Mouse (Mus musculus) lung, embryonic 16.5 days (tissue): ENCODE measurements at regions not wholly inside any gene's neighbourhood (a gene's known extent, or its start where the extent isn't known, plus 50 kb on each side); places are given as distances from the start of the nearest gene placed in this dataset.

Source experiments
- ATAC-seq: fragments of 200-750 bp; cut with Nextera tagmentation; 2 replicates; pipeline ENCODE4 v1.8.0; 2017; ENCODE audit warnings: low read depth, mild to moderate bottlenecking, moderate library complexity
- H3K27ac ChIP-seq: fragments of 300-500 bp; sonication (generic); 2 replicates; pipeline ENCODE4 v1.5.1; 2014; ENCODE audit warnings: mild to moderate bottlenecking, control low read depth, low read length
- H3K27me3 ChIP-seq: fragments of 300-500 bp; sonication (generic); 2 replicates; pipeline ENCODE4 v1.6.1; 2014; ENCODE audit warnings: low read depth, low read length, mixed read lengths; ENCODE audit not compliant: control insufficient read depth, insufficient read depth
- H3K36me3 ChIP-seq: fragments of 300-500 bp; sonication (generic); 2 replicates; pipeline ENCODE4 v1.6.1; 2014; ENCODE audit warnings: low read length; ENCODE audit not compliant: control insufficient read depth, insufficient read depth
- H3K4me1 ChIP-seq: fragments of 300-500 bp; sonication (generic); replicated peaks from 2 replicates; pipeline ENCODE4 v1.6.1; 2014; ENCODE audit warnings: low read length, mixed read lengths; ENCODE audit not compliant: control insufficient read depth, insufficient read depth
- H3K4me2 ChIP-seq: fragments of 300-500 bp; sonication (generic); 2 replicates; pipeline ENCODE4 v1.6.1; 2014; ENCODE audit warnings: low read depth, low read length, control low read depth
- H3K4me3 ChIP-seq: fragments of 300-500 bp; sonication (generic); 2 replicates; pipeline ENCODE4 v1.5.1; 2014; ENCODE audit warnings: mild to moderate bottlenecking, low read length, control low read depth
- H3K9ac ChIP-seq: fragments of 300-500 bp; sonication (generic); 2 replicates; pipeline ENCODE4 v1.6.1; 2014; ENCODE audit warnings: low read length, control low read depth
- H3K9me3 ChIP-seq: fragments of 300-500 bp; sonication (generic); 2 replicates; pipeline ENCODE4 v1.6.1; 2016; ENCODE audit warnings: low read length; ENCODE audit not compliant: control insufficient read depth
- WGBS: fragments of 180-500 bp; shearing (Covaris S2); extraction: QIAGEN DNeasy Blood & Tissue Kit; methylation state at CpG from one replicate; pipeline ENCODE4 v1.1.7; 2014; 5-methylcytosine and 5-hydroxymethylcytosine counted together

- Histone ChIP-seq H3K4me1 (no peaks in the 10 kb centered on the region), H3K9me3 (no peaks in the 10 kb centered on the region), H3K27me3 (no peaks in the 10 kb centered on the region), H3K36me3 (no peaks in the 10 kb centered on the region), H3K27ac (no peak overlapping the region), H3K9ac (no peak overlapping the region), H3K4me2 (no peak overlapping the region), H3K4me3 (no peak overlapping the region)
- no peak for ATAC-seq
- WGBS = 67% methylated on average over 4 of the region's 4 CpGs
Measured at GRCm38 (mm10) chr3:128067861-128068260, 171.7 kb upstream of the Fam241a start.

- Histone ChIP-seq H3K27ac (no peak overlapping the region), H3K36me3 (no peaks in the 10 kb centered on the region), H3K4me1 (no peaks in the 10 kb centered on the region), H3K9ac (no peak overlapping the region), H3K4me3 (no peak overlapping the region), H3K4me2 (no peak overlapping the region), H3K27me3 (no peaks in the 10 kb centered on the region), H3K9me3 (no peaks in the 10 kb centered on the region)
- WGBS = 44% methylated on average over 9 of the region's 9 CpGs
- ATAC-seq = peak; percentile 15; the same call in 1 of the 2 replicates
Measured at GRCm38 (mm10) chr3:128054031-128054430, 157.9 kb upstream of the Fam241a start.

GRCm38 (mm10) chr3:128043709-128044108 lies 147.6 kb upstream of the Fam241a start:
- ATAC-seq = no peak
- WGBS = 41% methylated on average over 3 of the region's 3 CpGs
- Histone ChIP-seq H3K4me3 (no peak overlapping the region), H3K27me3 (no peaks in the 10 kb centered on the region), H3K9ac (no peak overlapping the region), H3K9me3 (no peaks in the 10 kb centered on the region), H3K4me1 (0 out of 2 replicates have a peak, but pooled peaks cover 3% of the 10 kb centered on the region), H3K27ac (no peak overlapping the region), H3K4me2 (no peak overlapping the region), H3K36me3 (no peaks in the 10 kb centered on the region)

GRCm38 (mm10) chr3:128040407-128041115 lies 144.4 kb upstream of the Fam241a start:
- no peak overlapping the region for H3K4me2 ChIP-seq
- no peak for ATAC-seq

GRCm38 (mm10) chr3:128039185-128039584 lies 143.1 kb upstream of the Fam241a start:
- peak; percentile 75 for ATAC-seq
- 44% methylated on average over 5 of the region's 5 CpGs for WGBS
- H3K4me1 ChIP-seq = 0 out of 2 replicates have a peak, but pooled peaks cover 3% of the 10 kb centered on the region
- no peak overlapping the region for H3K9ac ChIP-seq
- H3K27me3 ChIP-seq = no peaks in the 10 kb centered on the region
- H3K36me3 ChIP-seq = no peaks in the 10 kb centered on the region
- 0 out of 2 replicates have a peak overlapping the region, but pooled peaks have one; percentile 6 for H3K4me2 ChIP-seq
- no peak overlapping the region for H3K4me3 ChIP-seq
- no peaks in the 10 kb centered on the region for H3K9me3 ChIP-seq
- no peak overlapping the region for H3K27ac ChIP-seq

More at GRCm38 (mm10) chr3:128040407-128041115, 144.4 kb upstream of the Fam241a start:
- Histone ChIP-seq H3K4me1 (0 out of 2 replicates have a peak, but pooled peaks cover 3% of the 10 kb centered on the region), H3K36me3 (no peaks in the 10 kb centered on the region), H3K9ac (no peak overlapping the region), H3K27me3 (no peaks in the 10 kb centered on the region), H3K27ac (no peak overlapping the region), H3K9me3 (no peaks in the 10 kb centered on the region), H3K4me3 (no peak overlapping the region)
- WGBS = 47% methylated on average over 12 of the region's 12 CpGs

GRCm38 (mm10) chr3:128036538-128036937 lies 140.4 kb upstream of the Fam241a start:
- no peaks in the 10 kb centered on the region for H3K36me3 ChIP-seq
- no peak overlapping the region for H3K4me2 ChIP-seq
- H3K9me3 ChIP-seq = no peaks in the 10 kb centered on the region
- H3K27me3 ChIP-seq = no peaks in the 10 kb centered on the region
- no peak overlapping the region for H3K27ac ChIP-seq
- H3K4me3 ChIP-seq = no peak overlapping the region
- no peak for ATAC-seq
- 0 out of 2 replicates have a peak, but pooled peaks cover 3% of the 10 kb centered on the region for H3K4me1 ChIP-seq
- no peak overlapping the region for H3K9ac ChIP-seq
- WGBS = 52% methylated on average over 10 of the region's 10 CpGs

GRCm38 (mm10) chr3:128030352-128030751 lies 134.2 kb upstream of the Fam241a start:
- no peaks in the 10 kb centered on the region for H3K27me3 ChIP-seq
- no peak for ATAC-seq
- no peak overlapping the region for H3K9ac ChIP-seq

GRCm38 (mm10) chr3:128029565-128029915 lies 133.4 kb upstream of the Fam241a start:
- H3K9ac ChIP-seq = no peak overlapping the region
- no peaks in the 10 kb centered on the region for H3K9me3 ChIP-seq
- H3K27ac ChIP-seq = no peak overlapping the region
- no peaks in the 10 kb centered on the region for H3K4me1 ChIP-seq
- no peaks in the 10 kb centered on the region for H3K27me3 ChIP-seq
- H3K36me3 ChIP-seq = no peaks in the 10 kb centered on the region
- WGBS = 57% methylated on average over 5 of the region's 5 CpGs
- H3K4me2 ChIP-seq = no peak overlapping the region
- H3K4me3 ChIP-seq = no peak overlapping the region
- no peak for ATAC-seq

More at GRCm38 (mm10) chr3:128030352-128030751, 134.2 kb upstream of the Fam241a start:
- no peaks in the 10 kb centered on the region for H3K9me3 ChIP-seq
- WGBS = 83% methylated on average over 3 of the region's 3 CpGs
- no peak overlapping the region for H3K4me2 ChIP-seq
- no peak overlapping the region for H3K4me3 ChIP-seq
- H3K27ac ChIP-seq = no peak overlapping the region
- no peaks in the 10 kb centered on the region for H3K4me1 ChIP-seq
- H3K36me3 ChIP-seq = no peaks in the 10 kb centered on the region

- no peaks in the 10 kb centered on the region for H3K4me1 ChIP-seq
- no peak overlapping the region for H3K27ac ChIP-seq
- no peak overlapping the region for H3K4me2 ChIP-seq
- no peaks in the 10 kb centered on the region for H3K36me3 ChIP-seq
- WGBS = 41% methylated on average over 11 of the region's 11 CpGs
- no peaks in the 10 kb centered on the region for H3K27me3 ChIP-seq
- H3K4me3 ChIP-seq = no peak overlapping the region
- H3K9me3 ChIP-seq = no peaks in the 10 kb centered on the region
- ATAC-seq = no peak
- H3K9ac ChIP-seq = no peak overlapping the region
Measured at GRCm38 (mm10) chr3:128028856-128029564, 132.9 kb upstream of the Fam241a start.
